Mouse (Mus musculus) kidney, adult 2 months (tissue): Measurements from ENCODE around the gene Ticrr.

ENCODE experiments used
- CTCF ChIP-seq: fragments of 200-500 bp; conservative IDR thresholded peaks from 2 replicates; pipeline ENCODE4 v1.5.1; 2011; ENCODE audit warnings: low read depth, mild to moderate bottlenecking, control low read depth, low read length, moderate library complexity, mixed read lengths; ENCODE audit not compliant: insufficient read depth, insufficient read length
- POLR2A ChIP-seq: fragments of 200-500 bp; IDR thresholded peaks from one replicate; pipeline ENCODE4 v1.6.1; 2011; ENCODE audit warnings: low read depth, low read length, control low read depth

DNA sequence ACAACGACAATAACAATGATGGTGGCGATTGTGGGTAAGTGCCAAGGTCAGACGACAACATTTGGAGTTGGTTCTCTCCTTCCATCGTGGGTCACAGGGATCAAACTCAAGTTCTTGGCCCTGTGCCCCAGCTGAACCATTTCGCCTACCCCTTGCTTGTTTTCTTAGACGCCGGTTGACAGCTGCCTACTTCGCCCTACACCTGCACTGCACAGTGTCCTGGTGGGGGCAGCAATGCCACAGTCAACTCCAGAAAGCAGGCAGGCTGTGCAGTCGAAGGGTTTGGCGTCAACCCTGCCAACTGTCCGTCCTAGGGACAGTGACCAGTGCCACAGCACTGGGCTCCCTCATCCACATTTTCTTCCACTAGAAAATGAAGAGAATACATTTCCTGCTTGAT, 46.7 kb upstream of the Ticrr start:
- no peak for TF ChIP-seq POLR2A
- peak; percentile 44; the same call in 1 of the 2 replicates for TF ChIP-seq CTCF
